Mouse (Mus musculus): Measurements from ENCODE around the gene Polr1e. TPM values are rescaled to one million over a fixed set of nuclear protein-coding genes. Genes with fewer than 3 reads are reported as not detected.

Polr1e gene
- total and polyA plus RNA-seq, 2 experiments from 2014 or later: 46.7 to 71.2 TPM

- no peaks in the 10 kb centered on the region for H3K27me3 ChIP-seq (ENCODE audit: control insufficient read depth, insufficient read depth, low read length)
- ATAC-seq (ENCODE audit: insufficient read depth, low read depth) (no peak), DNase-seq (ENCODE audit: low spot score) (no peak)
- 0 out of 2 replicates have a peak, but pooled peaks have one; percentile 2 for TF ChIP-seq CTCF (IDR thresholded peaks at IDR 0.05; ENCODE audit: low read depth)
- TF ChIP-seq EP300 (IDR thresholded peaks at IDR 0.05; ENCODE audit: low read depth): no peak
- peak overlapping the region; percentile 53 for H3K27ac ChIP-seq (ENCODE audit: low read depth)
- peak overlapping the region; percentile 90 for H3K4me2 ChIP-seq (ENCODE audit: low read depth, low read length)
- H3K9me3 ChIP-seq (replicated peaks; ENCODE audit: control insufficient read depth, low read length): no peaks in the 10 kb centered on the region; the same call in 1 of the 2 replicates
- peak overlapping the region; percentile 80 for H3K4me3 ChIP-seq (ENCODE audit: low read depth, low read length)
- 57% methylated on average over 9 of the region's 9 CpGs for WGBS
- no peaks in the 10 kb centered on the region for H3K36me3 ChIP-seq (replicated peaks; ENCODE audit: control insufficient read depth, insufficient read depth, low read length)
- H3K9ac ChIP-seq (replicated peaks; ENCODE audit: low read depth, low read length): peak overlapping the region; percentile 81; the same call in 1 of the 2 replicates
- H3K4me1 ChIP-seq (ENCODE audit: control insufficient read depth, insufficient read depth): peaks cover 15% of the 10 kb centered on the region; the same call in 1 of the 2 replicates
Observed at GRCm38 (mm10) chr4:45082951-45083350, 64.6 kb downstream of the Polr1e start.

- DNase-seq (ENCODE audit: low spot score) (no peak), ATAC-seq (ENCODE audit: insufficient read depth, low read depth) (no peak)
- Histone ChIP-seq H3K4me1 (ENCODE audit: control insufficient read depth, insufficient read depth) (peaks cover 15% of the 10 kb centered on the region; the same call in 1 of the 2 replicates), H3K27ac (ENCODE audit: low read depth) (peak overlapping the region; percentile 69; the same call in 1 of the 2 replicates), H3K36me3 (replicated peaks; ENCODE audit: control insufficient read depth, insufficient read depth, low read length) (no peaks in the 10 kb centered on the region), H3K4me2 (ENCODE audit: low read depth, low read length) (peak overlapping the region; percentile 90), H3K4me3 (ENCODE audit: low read depth, low read length) (peak overlapping the region; percentile 80), H3K27me3 (ENCODE audit: control insufficient read depth, insufficient read depth, low read length) (no peaks in the 10 kb centered on the region), H3K9ac (replicated peaks; ENCODE audit: low read depth, low read length) (peak overlapping the region; percentile 81), H3K9me3 (replicated peaks; ENCODE audit: control insufficient read depth, low read length) (no peaks in the 10 kb centered on the region)
- TF ChIP-seq EP300 (IDR thresholded peaks at IDR 0.05; ENCODE audit: low read depth) (no peak), CTCF (IDR thresholded peaks at IDR 0.05; ENCODE audit: low read depth) (no peak)
- WGBS: 3% methylated on average over 8 of the region's 8 CpGs
Observed at GRCm38 (mm10) chr4:45083487-45083886, 65.1 kb downstream of the Polr1e start.

GRCm38 (mm10) chr4:45084021-45084894 is 65.9 kb downstream of the Polr1e start, which contains the start of gene Fbxo10:
Gene Fbxo10 (minus strand): TSS chr4:45084604.
- Histone ChIP-seq H3K9ac (replicated peaks; ENCODE audit: low read depth, low read length) (peak within 1 kb of the TSS; percentile 81), H3K4me3 (ENCODE audit: low read depth, low read length) (peak within 1 kb of the TSS; percentile 80), H3K27me3 (ENCODE audit: control insufficient read depth, insufficient read depth, low read length) (no peaks in the 10 kb centered on the region), H3K27ac (ENCODE audit: low read depth) (peak within 1 kb of the TSS; percentile 69), H3K4me1 (ENCODE audit: control insufficient read depth, insufficient read depth) (peaks cover 15% of the 10 kb centered on the region; the same call in 1 of the 2 replicates), H3K9me3 (replicated peaks; ENCODE audit: control insufficient read depth, low read length) (no peaks in the 10 kb centered on the region), H3K4me2 (ENCODE audit: low read depth, low read length) (peak within 1 kb of the TSS; percentile 90), H3K36me3 (replicated peaks; ENCODE audit: control insufficient read depth, insufficient read depth, low read length) (no peaks in the 10 kb centered on the region)
- TF ChIP-seq EP300 (IDR thresholded peaks at IDR 0.05; ENCODE audit: low read depth) (no peak), CTCF (IDR thresholded peaks at IDR 0.05; ENCODE audit: low read depth) (no peak)
- DNase-seq (ENCODE audit: low spot score) (peak; percentile 94), ATAC-seq (ENCODE audit: insufficient read depth, low read depth) (peak; percentile 97)
- under 1% methylated on average over 73 of the region's 77 CpGs for WGBS

GRCm38 (mm10) chr4:45084895-45085290 is 66.5 kb downstream of the Polr1e start:
- no peaks in the 10 kb centered on the region for H3K9me3 ChIP-seq (replicated peaks; ENCODE audit: control insufficient read depth, low read length)
- H3K4me2 ChIP-seq (ENCODE audit: low read depth, low read length): peak overlapping the region; percentile 90
- H3K27me3 ChIP-seq (ENCODE audit: control insufficient read depth, insufficient read depth, low read length): no peaks in the 10 kb centered on the region
- H3K9ac ChIP-seq (replicated peaks; ENCODE audit: low read depth, low read length): peak overlapping the region; percentile 81; the same call in 1 of the 2 replicates
- 37% methylated on average over 8 of the region's 8 CpGs for WGBS
- TF ChIP-seq EP300 (IDR thresholded peaks at IDR 0.05; ENCODE audit: low read depth) (no peak), CTCF (IDR thresholded peaks at IDR 0.05; ENCODE audit: low read depth) (no peak)
- H3K4me1 ChIP-seq (ENCODE audit: control insufficient read depth, insufficient read depth): peaks cover 15% of the 10 kb centered on the region; the same call in 1 of the 2 replicates
- H3K36me3 ChIP-seq (replicated peaks; ENCODE audit: control insufficient read depth, insufficient read depth, low read length): no peaks in the 10 kb centered on the region
- peak overlapping the region; percentile 80 for H3K4me3 ChIP-seq (ENCODE audit: low read depth, low read length)
- no peak for ATAC-seq (ENCODE audit: insufficient read depth, low read depth)
- peak overlapping the region; percentile 40 for H3K27ac ChIP-seq (ENCODE audit: low read depth)
- DNase-seq (ENCODE audit: low spot score): no peak

Other genes starting within 250 kb of the Polr1e start
- gene Grhpr, start 37.2 kb upstream of the Polr1e start, total RNA-seq (2014; rRNA removed; ENCODE audit: low replicate concordance): 88.4 and 147 TPM in 2 replicates
- gene Grhpr, start 37.2 kb upstream of the Polr1e start, polyA plus RNA-seq (2015; fragmentation: Nextera tagmentation; extraction: Ambion mirVana): 103 and 108 TPM in 2 replicates
- 20.3 and 32.0 TPM in 2 replicates for gene Zbtb5, start 6.2 kb upstream of the Polr1e start, total RNA-seq (2014; rRNA removed; ENCODE audit: low replicate concordance)
- gene Zbtb5, start 6.2 kb upstream of the Polr1e start, polyA plus RNA-seq (2015; fragmentation: Nextera tagmentation; extraction: Ambion mirVana): 8.5 and 8.9 TPM in 2 replicates
- 23.0 and 30.7 TPM in 2 replicates for gene Fbxo10, start 66.0 kb downstream of the Polr1e start, total RNA-seq (2014; rRNA removed; ENCODE audit: low replicate concordance)
- gene Fbxo10, start 66.0 kb downstream of the Polr1e start, polyA plus RNA-seq (2015; fragmentation: Nextera tagmentation; extraction: Ambion mirVana): 11.1 and 11.9 TPM in 2 replicates
- 231 and 353 TPM in 2 replicates for gene Tomm5, start 89.5 kb downstream of the Polr1e start, total RNA-seq (2014; rRNA removed; ENCODE audit: low replicate concordance)
- gene Tomm5, start 89.5 kb downstream of the Polr1e start, polyA plus RNA-seq (2015; fragmentation: Nextera tagmentation; extraction: Ambion mirVana): 305 and 324 TPM in 2 replicates
- 1.8 and 4.4 TPM in 2 replicates for gene Frmpd1, start 166.3 kb downstream of the Polr1e start, total RNA-seq (2014; rRNA removed; ENCODE audit: low replicate concordance)
- gene Frmpd1, start 166.3 kb downstream of the Polr1e start, polyA plus RNA-seq (2015; fragmentation: Nextera tagmentation; extraction: Ambion mirVana): 0.90 and 1.1 TPM in 2 replicates

All from heart, postnatal 0 days (tissue).